Mouse (Mus musculus) ES-CJ7 (cell line): ENCODE measurements around the gene Gapdh.

ENCODE experiments used
- DNase-seq: peaks from one replicate; pipeline ENCODE4 v3.0.0; 2011; ENCODE audit warnings: low read depth, low spot score

Gapdh gene

GRCm38 (mm10) chr6:125149569-125149950 is 16.7 kb downstream of the Gapdh start:
- no peak for DNase-seq

- no peak for DNase-seq
Observed at GRCm38 (mm10) chr6:125148926-125149568, 17.2 kb downstream of the Gapdh start.

DNA sequence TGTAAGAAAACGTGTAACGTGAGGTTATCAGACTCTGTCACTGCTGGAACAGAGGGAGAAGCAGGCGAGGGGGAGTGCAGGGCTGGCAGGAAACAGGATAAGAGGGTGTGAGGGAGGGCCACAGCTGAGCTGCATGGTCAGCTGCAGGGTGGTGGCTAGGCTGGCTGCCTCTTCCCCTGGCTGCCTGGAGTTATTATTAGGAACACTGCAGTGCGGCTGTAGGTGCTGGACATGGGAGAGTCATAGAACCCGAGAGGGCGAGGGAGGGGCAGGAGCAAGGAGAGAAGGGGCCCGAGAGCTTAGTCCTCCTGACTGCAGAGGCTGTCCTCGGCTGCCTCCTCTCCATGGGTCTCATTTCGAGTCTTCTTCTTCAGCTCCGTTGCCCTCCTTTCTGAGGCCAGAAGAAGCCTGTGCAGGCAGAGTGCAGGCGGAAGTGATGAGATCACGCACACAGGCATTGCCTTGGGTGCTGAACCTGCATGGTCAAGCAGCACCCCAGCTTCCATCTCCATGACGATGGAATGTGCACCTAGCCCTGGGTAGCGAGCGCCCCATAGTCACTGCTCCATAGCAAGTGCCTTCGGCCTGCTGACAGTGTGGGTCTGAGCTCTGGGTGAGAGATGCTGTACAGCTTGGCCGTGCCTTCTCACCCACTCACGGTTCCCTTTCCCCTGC is 17.9 kb downstream of the Gapdh start:
- DNase-seq: no peak

- no peak for DNase-seq
Observed at GRCm38 (mm10) chr6:125147329-125147728, 18.9 kb downstream of the Gapdh start.

DNA sequence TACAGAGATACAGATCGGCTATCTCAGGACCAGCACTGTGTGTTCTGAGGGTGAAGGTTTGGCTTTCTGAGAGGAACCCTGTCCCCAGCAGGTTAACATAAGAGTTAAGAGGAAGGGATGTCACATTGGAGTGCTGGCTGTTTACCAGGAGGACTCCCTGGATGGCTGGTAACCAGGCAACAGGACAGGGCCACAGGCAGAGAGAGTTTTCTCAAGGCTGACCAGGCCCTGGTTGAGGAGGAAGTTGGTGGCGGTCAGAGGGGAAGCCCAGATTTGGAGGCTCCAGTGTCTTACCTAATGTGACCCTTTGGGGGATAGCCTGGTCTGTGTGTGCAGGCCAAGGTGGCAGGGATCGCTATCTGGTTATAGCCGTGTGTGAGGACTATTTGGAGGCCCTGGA is 19.5 kb downstream of the Gapdh start:
- no peak for DNase-seq

DNA sequence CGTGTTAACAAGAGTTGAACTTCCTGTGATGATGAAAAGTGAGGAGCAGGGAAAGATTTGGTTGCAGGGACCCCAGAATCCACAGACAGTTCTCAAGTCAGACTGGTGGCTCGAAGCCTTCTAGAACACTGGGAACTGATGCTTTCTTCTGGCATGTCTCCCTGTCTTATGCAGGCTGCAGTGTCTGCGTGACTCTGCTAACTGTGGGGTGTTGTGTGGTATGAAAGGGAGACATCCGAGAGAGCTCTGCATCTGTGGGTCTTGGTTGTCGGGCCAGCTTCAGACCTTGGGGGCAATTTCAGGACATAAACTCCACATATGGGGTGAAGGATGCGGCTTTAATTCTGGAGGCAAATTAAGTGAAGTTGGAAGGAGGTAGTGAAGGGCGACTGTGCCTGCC is 20.1 kb downstream of the Gapdh start:
- no peak for DNase-seq

DNA sequence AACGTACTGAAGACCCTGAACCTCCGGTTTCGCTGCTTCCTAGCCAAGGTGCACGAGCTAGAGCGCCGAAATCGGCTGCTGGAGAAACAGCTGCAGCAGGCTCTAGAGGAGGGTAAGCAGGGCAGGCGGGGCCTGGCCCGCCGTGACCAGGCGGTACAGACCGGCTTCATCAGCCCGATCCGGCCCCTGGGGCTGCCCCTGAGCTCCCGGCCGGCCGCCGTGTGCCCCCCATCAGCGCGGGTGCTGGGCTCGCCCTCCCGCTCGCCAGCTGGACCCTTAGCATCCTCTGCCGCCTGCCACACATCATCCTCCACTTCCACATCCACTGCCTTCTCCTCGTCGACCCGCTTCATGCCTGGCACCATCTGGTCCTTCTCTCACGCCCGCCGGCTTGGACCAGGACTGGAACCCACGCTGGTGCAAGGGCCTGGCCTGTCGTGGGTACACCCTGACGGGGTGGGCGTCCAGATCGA is 20.8 kb downstream of the Gapdh start:
- DNase-seq: no peak

GRCm38 (mm10) chr6:125145001-125145400 is 21.3 kb downstream of the Gapdh start, which contains the start of gene Iffo1:
Gene Iffo1 (plus strand): TSS chr6:125145241.
- peak; percentile 98 for DNase-seq

- DNase-seq: no peak
Observed at GRCm38 (mm10) chr6:125143904-125144303, 22.4 kb downstream of the Gapdh start.

- no peak for DNase-seq
Observed at GRCm38 (mm10) chr6:125143128-125143527, 23.1 kb downstream of the Gapdh start.

GRCm38 (mm10) chr6:125142436-125142835 is 23.8 kb downstream of the Gapdh start:
- no peak for DNase-seq

DNA sequence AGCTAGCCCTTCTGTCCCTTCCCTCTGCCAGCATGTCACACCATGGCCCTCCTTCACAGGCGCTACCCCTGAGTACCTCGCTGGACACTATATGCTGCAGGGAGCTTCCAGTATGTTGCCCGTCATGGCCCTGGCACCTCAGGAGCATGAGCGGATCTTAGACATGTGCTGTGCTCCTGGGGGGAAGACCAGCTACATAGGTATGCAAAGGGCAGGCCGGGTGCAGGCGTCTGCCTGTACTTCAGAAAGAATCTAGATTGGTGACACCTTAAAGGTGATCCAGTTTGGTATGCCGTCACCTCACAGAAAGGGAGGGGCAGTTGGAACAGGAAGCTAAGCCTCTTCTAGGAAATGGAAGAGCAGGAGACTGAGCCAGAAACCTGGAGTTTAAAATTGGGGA is 26.5 kb downstream of the Gapdh start:
- DNase-seq: no peak

GRCm38 (mm10) chr6:125137002-125137671 is 29.1 kb downstream of the Gapdh start:
- peak; percentile 69 for DNase-seq

DNA sequence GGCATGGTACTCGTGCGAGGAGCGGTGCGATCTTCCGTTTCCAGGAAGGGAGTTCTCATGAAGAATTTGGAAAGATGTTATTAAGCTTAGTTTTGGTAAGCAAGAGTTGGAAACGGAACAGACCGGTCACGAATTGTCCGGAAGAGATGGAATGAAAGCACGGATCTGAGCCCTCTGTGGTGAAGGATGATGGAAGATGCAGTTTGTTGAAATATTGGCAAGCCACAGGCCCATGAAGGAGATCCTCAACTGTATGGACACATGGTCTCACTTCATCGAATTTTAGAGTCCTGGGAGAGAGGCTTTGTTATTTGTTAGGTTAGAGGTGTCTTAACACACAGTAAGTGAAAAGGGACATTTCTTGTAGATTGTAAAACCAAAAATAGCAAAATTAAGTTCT is 33.8 kb downstream of the Gapdh start:
- no peak for DNase-seq

DNA sequence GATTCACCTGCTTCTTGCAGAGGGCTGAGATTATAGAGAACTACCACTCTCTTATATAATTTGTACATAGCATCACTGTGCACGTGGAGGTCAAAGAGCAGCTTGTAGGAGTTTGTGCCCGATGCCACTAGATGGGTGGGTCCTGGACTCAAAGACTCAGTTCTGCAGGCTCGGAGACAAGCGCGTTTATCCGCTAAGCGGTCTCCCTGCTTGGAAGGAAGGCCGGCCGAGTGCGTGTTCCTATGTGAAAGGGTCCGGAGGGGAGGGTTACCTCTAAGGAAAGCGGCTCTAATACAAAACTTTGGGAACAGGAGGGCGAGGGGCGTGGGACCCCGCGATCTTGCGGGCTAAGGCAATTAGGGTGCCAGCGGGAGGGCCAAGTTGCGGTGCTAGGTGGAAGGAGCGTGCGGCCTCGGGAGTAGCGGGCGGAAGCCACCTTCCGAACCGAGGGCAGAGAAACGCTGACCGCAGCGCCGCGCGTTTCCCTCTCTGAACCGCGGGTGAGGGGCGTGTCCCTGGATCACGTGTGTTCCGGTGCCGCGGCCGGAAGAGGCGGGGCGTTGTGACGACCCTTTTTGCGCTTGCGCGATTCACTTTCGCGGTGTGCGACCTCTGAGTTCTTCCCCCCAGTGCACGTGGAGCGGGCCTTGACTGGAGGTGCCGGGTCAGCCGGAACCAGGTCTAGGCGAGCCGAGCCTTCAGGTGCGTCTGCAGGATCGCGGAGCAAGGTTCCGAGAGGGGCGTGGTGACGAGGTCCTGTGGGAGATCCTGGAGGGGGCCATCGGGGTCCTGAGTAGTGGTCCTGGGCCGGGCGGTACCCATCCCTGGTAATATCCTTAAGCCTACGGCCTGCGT is 34.7 kb downstream of the Gapdh start, which contains the start of gene Nop2:
Gene Nop2, plus strand, starts transcription at position 608 of the 855 bp plus-strand sequence.
- DNase-seq: peak; percentile 99

DNA sequence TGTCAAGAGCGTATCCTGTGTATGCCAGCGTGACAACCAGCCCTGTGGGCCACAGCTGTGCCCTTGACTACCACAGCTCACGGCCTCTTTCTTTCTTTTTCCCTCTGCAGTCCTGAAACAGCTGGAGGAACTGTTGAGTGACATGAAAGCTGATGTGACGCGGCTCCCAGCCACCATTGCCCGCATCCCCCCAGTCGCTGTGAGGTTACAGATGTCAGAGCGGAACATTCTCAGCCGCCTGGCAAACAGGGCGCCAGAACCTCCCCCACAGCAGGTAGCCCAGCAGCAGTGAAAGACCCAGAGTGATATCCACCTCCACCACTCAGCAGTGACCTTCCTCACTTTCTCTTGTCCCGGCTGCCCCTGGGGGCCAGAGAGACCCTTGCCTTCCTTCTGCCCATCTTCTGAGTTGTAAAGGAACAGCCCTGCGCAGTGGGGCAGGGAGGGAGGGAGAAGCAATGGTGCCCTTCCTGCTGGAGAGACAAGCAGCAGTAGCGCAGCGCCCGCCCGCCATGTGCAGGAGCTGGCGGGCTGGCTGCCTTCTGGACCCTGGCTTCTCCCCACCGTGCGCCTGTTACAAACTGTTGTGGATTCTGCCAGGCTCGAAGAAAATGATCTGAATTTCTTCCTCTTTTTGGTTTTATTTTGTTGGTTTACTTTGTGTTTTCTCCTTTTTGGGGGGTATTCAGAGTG is 36.4 kb downstream of the Gapdh start:
- DNase-seq: peak; percentile 50

DNA sequence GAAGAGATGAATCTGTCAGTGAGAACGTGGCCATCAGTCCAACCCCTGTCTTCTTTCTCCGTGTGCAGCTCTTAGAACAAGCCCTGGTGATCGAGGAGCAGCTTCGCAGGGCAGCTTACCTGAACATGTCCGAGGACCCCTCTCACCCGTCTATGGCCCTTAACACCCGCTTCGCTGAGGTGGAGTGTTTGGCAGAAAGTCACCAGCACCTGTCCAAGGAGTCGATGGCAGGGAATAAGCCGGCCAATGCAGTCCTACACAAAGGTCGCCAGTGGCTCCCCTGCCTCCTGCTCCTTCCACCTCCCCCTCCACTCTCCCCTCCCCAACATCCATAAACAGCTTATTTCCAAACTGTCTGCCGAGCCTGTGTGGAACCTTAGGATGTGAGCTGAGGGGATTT is 37.5 kb downstream of the Gapdh start:
- DNase-seq: no peak

DNA sequence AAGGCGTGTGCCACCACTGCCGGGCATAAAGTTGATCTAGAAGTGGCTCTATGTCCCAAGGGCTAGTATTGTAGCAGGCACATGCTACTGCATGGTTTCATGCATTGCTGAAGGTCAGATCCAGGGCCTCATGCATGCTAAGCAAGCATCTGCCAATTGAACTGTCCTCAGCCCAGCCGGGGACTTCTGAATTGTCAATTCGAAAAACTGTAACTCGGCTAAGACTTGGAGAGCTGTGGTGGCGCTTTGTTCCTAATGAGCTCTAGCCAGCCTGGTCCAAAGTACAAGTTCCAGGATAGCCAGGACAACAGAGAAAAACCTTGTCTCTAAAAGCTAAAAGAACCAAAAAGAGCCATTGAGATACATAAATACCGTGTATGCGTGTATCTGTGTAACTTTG is 46.9 kb downstream of the Gapdh start:
- DNase-seq: no peak

DNA sequence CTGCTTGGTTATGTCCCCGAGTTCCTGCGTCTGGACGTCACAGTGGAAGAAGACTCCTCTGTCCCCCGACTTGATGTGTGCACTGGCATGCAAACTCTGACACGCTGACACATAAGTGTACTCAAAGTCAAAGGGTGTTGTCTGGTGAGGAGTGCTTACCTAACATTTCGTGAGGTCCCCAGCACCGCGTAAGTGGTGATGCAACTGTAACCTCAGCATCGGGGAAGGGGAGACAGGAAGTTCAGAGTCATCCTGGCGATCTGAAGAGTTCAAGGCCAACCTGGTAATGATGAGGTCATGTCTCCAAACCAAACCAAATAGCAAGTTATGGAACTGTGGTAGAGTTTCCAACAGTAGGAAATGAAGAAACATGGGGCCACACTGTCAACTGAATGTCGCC is 53.7 kb downstream of the Gapdh start:
- no peak for DNase-seq
